Mouse (Mus musculus): ENCODE results near the gene Olfr1113. TPM values are rescaled to one million over a fixed set of nuclear protein-coding genes. Genes with fewer than 3 reads are reported as not detected.
"Not testable (repeated sequence)": the region's sequence is repeated elsewhere in the genome, so short reads cannot be mapped to it uniquely, and the experiment has no call there.

Olfr1113 gene
- polyA plus RNA-seq (2015; fragmentation: Nextera tagmentation; extraction: Ambion mirVana): not detected in 2 replicates

GRCm38 (mm10) chr2:87208670-87209069 lies at the start of gene Olfr1113:
TSS of gene Olfr1113 (plus strand) at chr2:87208970.
- H3K4me3 ChIP-seq (ENCODE audit: low read length): no peak within 1 kb of the TSS
- no peak within 1 kb of the TSS for H3K9ac ChIP-seq (ENCODE audit: low read length)
- WGBS: 75% methylated on average over 2 of the region's 2 CpGs
- H3K4me1 ChIP-seq (replicated peaks; ENCODE audit: control insufficient read depth, insufficient read depth, low read length): no peaks in the 10 kb centered on the region
- no peaks in the 10 kb centered on the region for H3K36me3 ChIP-seq (ENCODE audit: control insufficient read depth, insufficient read depth, low read length)
- H3K4me2 ChIP-seq (ENCODE audit: low read depth, low read length): no peak within 1 kb of the TSS
- no peaks in the 10 kb centered on the region for H3K27me3 ChIP-seq (ENCODE audit: control insufficient read depth, insufficient read depth, low read depth, low read length)
- H3K27ac ChIP-seq (ENCODE audit: low read length): no peak within 1 kb of the TSS
- H3K9me3 ChIP-seq (ENCODE audit: control insufficient read depth, low read length): no peaks in the 10 kb centered on the region
- ATAC-seq (ENCODE audit: low read depth): no peak

GRCm38 (mm10) chr2:87167731-87168130 lies 41.0 kb upstream of the Olfr1113 start:
- not testable (repeated sequence) for H3K4me2 ChIP-seq (ENCODE audit: low read depth, low read length); H3K9me3 ChIP-seq (ENCODE audit: control insufficient read depth, low read length); H3K4me1 ChIP-seq (replicated peaks; ENCODE audit: control insufficient read depth, insufficient read depth, low read length); H3K36me3 ChIP-seq (ENCODE audit: control insufficient read depth, insufficient read depth, low read length); H3K27ac ChIP-seq (ENCODE audit: low read length); ATAC-seq (ENCODE audit: low read depth); H3K4me3 ChIP-seq (ENCODE audit: low read length); H3K27me3 ChIP-seq (ENCODE audit: control insufficient read depth, insufficient read depth, low read depth, low read length); H3K9ac ChIP-seq (ENCODE audit: low read length)
- WGBS: 77% methylated on average over 2 of the region's 2 CpGs

- Histone ChIP-seq H3K36me3 (ENCODE audit: control insufficient read depth, insufficient read depth, low read length) (no peaks in the 10 kb centered on the region), H3K4me3 (ENCODE audit: low read length) (no peak within 1 kb of the TSS), H3K4me1 (replicated peaks; ENCODE audit: control insufficient read depth, insufficient read depth, low read length) (no peaks in the 10 kb centered on the region), H3K9ac (ENCODE audit: low read length) (no peak within 1 kb of the TSS), H3K4me2 (ENCODE audit: low read depth, low read length) (no peak within 1 kb of the TSS), H3K27ac (ENCODE audit: low read length) (no peak within 1 kb of the TSS), H3K9me3 (ENCODE audit: control insufficient read depth, low read length) (no peaks in the 10 kb centered on the region), H3K27me3 (ENCODE audit: control insufficient read depth, insufficient read depth, low read depth, low read length) (no peaks in the 10 kb centered on the region)
- WGBS: 84% methylated on average over 1 of the region's 1 CpGs
- no peak for ATAC-seq (ENCODE audit: low read depth)
These were observed 21.3 kb upstream of the Olfr1113 start, which contains the start of gene Olfr1112 for GRCm38 (mm10) chr2:87187498-87187897. TSS of gene Olfr1112 (plus strand) at chr2:87187798.

GRCm38 (mm10) chr2:87247713-87248112 lies 38.9 kb downstream of the Olfr1113 start, which contains the start of gene Olfr1115:
TSS of gene Olfr1115 (plus strand) at chr2:87248013.
- 77% methylated on average over 2 of the region's 2 CpGs for WGBS
- no peaks in the 10 kb centered on the region for H3K36me3 ChIP-seq (ENCODE audit: control insufficient read depth, insufficient read depth, low read length)
- H3K4me3 ChIP-seq (ENCODE audit: low read length): no peak within 1 kb of the TSS
- H3K4me2 ChIP-seq (ENCODE audit: low read depth, low read length): no peak within 1 kb of the TSS
- no peaks in the 10 kb centered on the region for H3K27me3 ChIP-seq (ENCODE audit: control insufficient read depth, insufficient read depth, low read depth, low read length)
- no peaks in the 10 kb centered on the region for H3K4me1 ChIP-seq (replicated peaks; ENCODE audit: control insufficient read depth, insufficient read depth, low read length)
- no peaks in the 10 kb centered on the region for H3K9me3 ChIP-seq (ENCODE audit: control insufficient read depth, low read length)
- H3K9ac ChIP-seq (ENCODE audit: low read length): no peak within 1 kb of the TSS
- no peak for ATAC-seq (ENCODE audit: low read depth)
- no peak within 1 kb of the TSS for H3K27ac ChIP-seq (ENCODE audit: low read length)

Small RNA genes within 50 kb of the gene (microRNA-seq; reads per million reads assigned to microRNA genes)
- not detected for gene Gm27438

Other genes with a start within 250 kb of the Olfr1113 start
- gene Olfr1099, start 248.3 kb upstream of the Olfr1113 start, polyA plus RNA-seq (2015; fragmentation: Nextera tagmentation; extraction: Ambion mirVana): not detected in 2 replicates
- not detected in 2 replicates for gene Olfr1100, start 229.0 kb upstream of the Olfr1113 start, polyA plus RNA-seq (2015; fragmentation: Nextera tagmentation; extraction: Ambion mirVana)
- not detected in 2 replicates for gene Olfr1101, start 217.7 kb upstream of the Olfr1113 start, polyA plus RNA-seq (2015; fragmentation: Nextera tagmentation; extraction: Ambion mirVana)
- not detected in 2 replicates for gene Olfr1102, start 210.6 kb upstream of the Olfr1113 start, polyA plus RNA-seq (2015; fragmentation: Nextera tagmentation; extraction: Ambion mirVana)
- gene Olfr1104, start 181.9 kb upstream of the Olfr1113 start, polyA plus RNA-seq (2015; fragmentation: Nextera tagmentation; extraction: Ambion mirVana): not detected in 2 replicates
- not detected in 2 replicates for gene Olfr1105, start 172.4 kb upstream of the Olfr1113 start, polyA plus RNA-seq (2015; fragmentation: Nextera tagmentation; extraction: Ambion mirVana)
- gene Olfr1106, start 156.7 kb upstream of the Olfr1113 start, polyA plus RNA-seq (2015; fragmentation: Nextera tagmentation; extraction: Ambion mirVana): not detected in 2 replicates
- gene Olfr1107, start 133.2 kb upstream of the Olfr1113 start, polyA plus RNA-seq (2015; fragmentation: Nextera tagmentation; extraction: Ambion mirVana): not detected in 2 replicates
- not detected in 2 replicates for gene Olfr1109, start 113.0 kb upstream of the Olfr1113 start, polyA plus RNA-seq (2015; fragmentation: Nextera tagmentation; extraction: Ambion mirVana)
- not detected in 2 replicates for gene Olfr259, start 94.4 kb upstream of the Olfr1113 start, polyA plus RNA-seq (2015; fragmentation: Nextera tagmentation; extraction: Ambion mirVana)
- gene Olfr1110, start 68.7 kb upstream of the Olfr1113 start, polyA plus RNA-seq (2015; fragmentation: Nextera tagmentation; extraction: Ambion mirVana): not detected in 2 replicates
- gene Olfr1111, start 56.3 kb upstream of the Olfr1113 start, polyA plus RNA-seq (2015; fragmentation: Nextera tagmentation; extraction: Ambion mirVana): not detected in 2 replicates
- gene Olfr1112, start 21.2 kb upstream of the Olfr1113 start, polyA plus RNA-seq (2015; fragmentation: Nextera tagmentation; extraction: Ambion mirVana): not detected in 2 replicates
- not detected in 2 replicates for gene Olfr1115, start 39.0 kb downstream of the Olfr1113 start, polyA plus RNA-seq (2015; fragmentation: Nextera tagmentation; extraction: Ambion mirVana)
- gene Olfr1116, start 58.6 kb downstream of the Olfr1113 start, polyA plus RNA-seq (2015; fragmentation: Nextera tagmentation; extraction: Ambion mirVana): not detected in 2 replicates
- not detected in 2 replicates for gene Olfr1118, start 98.6 kb downstream of the Olfr1113 start, polyA plus RNA-seq (2015; fragmentation: Nextera tagmentation; extraction: Ambion mirVana)
- not detected in 2 replicates for gene Olfr1120, start 145.8 kb downstream of the Olfr1113 start, polyA plus RNA-seq (2015; fragmentation: Nextera tagmentation; extraction: Ambion mirVana)
- not detected in 2 replicates for gene Olfr1121, start 160.9 kb downstream of the Olfr1113 start, polyA plus RNA-seq (2015; fragmentation: Nextera tagmentation; extraction: Ambion mirVana)
- gene Olfr1122, start 176.9 kb downstream of the Olfr1113 start, polyA plus RNA-seq (2015; fragmentation: Nextera tagmentation; extraction: Ambion mirVana): not detected in 2 replicates
- not detected in 2 replicates for gene Olfr1123, start 207.7 kb downstream of the Olfr1113 start, polyA plus RNA-seq (2015; fragmentation: Nextera tagmentation; extraction: Ambion mirVana)
- 0.06 TPM in 1 of 2 replicates, not detected in the other for gene Olfr1124, start 221.3 kb downstream of the Olfr1113 start, polyA plus RNA-seq (2015; fragmentation: Nextera tagmentation; extraction: Ambion mirVana)
- gene Olfr1126, start 245.0 kb downstream of the Olfr1113 start, polyA plus RNA-seq (2015; fragmentation: Nextera tagmentation; extraction: Ambion mirVana): not detected in 2 replicates

Measured in lung, embryonic 16.5 days (tissue).